8 mouse cellular contexts compared by ENCODE assay signal in the genomic region with DNA sequence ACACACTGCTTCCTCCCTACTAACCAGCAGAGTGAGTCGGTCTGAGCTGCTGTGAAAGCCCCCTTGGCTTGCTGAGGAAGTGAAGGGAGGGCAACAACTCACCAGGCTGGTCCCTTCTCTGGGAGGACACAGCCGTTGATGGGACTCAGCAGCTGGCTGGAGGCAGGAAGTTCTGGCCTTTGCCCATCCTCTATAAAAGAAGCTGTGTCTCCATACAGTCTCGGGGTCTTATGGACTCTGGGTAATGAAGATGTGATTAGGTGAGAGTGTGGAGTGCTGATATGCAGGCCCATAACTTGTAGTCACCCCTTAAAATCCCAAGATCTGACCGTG. TPM values are rescaled to one million over a fixed set of nuclear protein-coding genes. Genes with fewer than 3 reads are reported as not detected.
DNase-seq lines count a peak whose midpoint lies in the region; ATAC-seq and TF ChIP-seq lines count a peak whose summit lies in the region.

No protein-coding gene starts in this region.

- H3K9ac ChIP-seq in heart, embryonic 16.5 days (ENCODE audit: low read length) = peak overlapping the region; percentile 95
- peak overlapping the region; percentile 75 for H3K9ac ChIP-seq in MEL (ENCODE audit: control insufficient read depth, low read depth, low read length, poor library complexity, severe bottlenecking)
- peak overlapping the region; percentile 93 for H3K9ac ChIP-seq in hindbrain, embryonic 11.5 days (ENCODE audit: low read depth, low read length)
- H3K9ac ChIP-seq in midbrain, embryonic 11.5 days (ENCODE audit: low read length) = peak overlapping the region; percentile 94

- TF ChIP-seq RAD21 in MEL (IDR thresholded peaks at IDR 0.05; ENCODE audit: low read depth, low read length) = no peak

- no peaks in the 10 kb centered on the region for H3K9me3 ChIP-seq in heart, embryonic 16.5 days (replicated peaks; ENCODE audit: control insufficient read depth, low read length)
- H3K9me3 ChIP-seq in MEL (replicated peaks; ENCODE audit: insufficient read depth, low read length) = no peaks in the 10 kb centered on the region
- no peaks in the 10 kb centered on the region for H3K9me3 ChIP-seq in hindbrain, embryonic 11.5 days (ENCODE audit: control insufficient read depth, low read length)
- no peaks in the 10 kb centered on the region for H3K9me3 ChIP-seq in midbrain, embryonic 11.5 days (ENCODE audit: control insufficient read depth, low read length)

- peaks cover 66% of the 10 kb centered on the region for H3K4me1 ChIP-seq in heart, embryonic 16.5 days (ENCODE audit: control insufficient read depth, insufficient read depth, low read length)
- H3K4me1 ChIP-seq in MEL (ENCODE audit: control insufficient read depth in 1 of 2, insufficient read depth in 2 of 2, low read length in 2 of 2) = peaks cover 2 to 19% of the 10 kb centered on the region in 2 experiments; a peak in 3 of 4 replicates
- H3K4me1 ChIP-seq in hindbrain, embryonic 11.5 days (replicated peaks; ENCODE audit: control insufficient read depth, insufficient read depth, low read length) = peaks cover 21% of the 10 kb centered on the region
- H3K4me1 ChIP-seq in midbrain, embryonic 11.5 days (ENCODE audit: control insufficient read depth, insufficient read depth, low read length) = peaks cover 61% of the 10 kb centered on the region

- TF ChIP-seq CTCF in MEL (IDR thresholded peaks at IDR 0.05 in 2 of 3, conservative IDR thresholded peaks at IDR 0.05 in 1 of 3; ENCODE audit: control insufficient read depth in 1 of 3, insufficient read depth in 1 of 3, low read depth in 2 of 3, low read length in 3 of 3, poor library complexity in 1 of 3, severe bottlenecking in 1 of 3) = no peak

- no peak for TF ChIP-seq EP300 in MEL (IDR thresholded peaks at IDR 0.05; ENCODE audit: low read depth in 1 of 2, low read length in 2 of 2)

- intact Hi-C loops in heart, postnatal 36 days (cut with DNase I) = no loop called here

- TF ChIP-seq POLR2A in MEL (IDR thresholded peaks at IDR 0.05; ENCODE audit: control insufficient read depth in 1 of 2, insufficient read depth in 1 of 2, low read depth in 1 of 2, low read length in 2 of 2, poor library complexity in 1 of 2) = no peak

- H3K27ac ChIP-seq in heart, embryonic 16.5 days (ENCODE audit: low read length) = peak overlapping the region; percentile 87
- peak overlapping the region; percentile 26 for H3K27ac ChIP-seq in MEL (ENCODE audit: control insufficient read depth, low read depth, low read length)
- peak overlapping the region; percentile 88; the same call in 1 of the 2 replicates for H3K27ac ChIP-seq in hindbrain, embryonic 11.5 days (ENCODE audit: low read depth, low read length)
- no peak overlapping the region for H3K27ac ChIP-seq in midbrain, embryonic 11.5 days (ENCODE audit: low read depth, low read length)

- no peak for DNase-seq in heart, postnatal 36 days
- DNase-seq in MEL (ENCODE audit: low read depth, low spot score) = no peak
- no peak for DNase-seq in hindbrain, embryonic 11.5 days (ENCODE audit: low spot score)
- DNase-seq in midbrain, embryonic 11.5 days (ENCODE audit: low spot score, missing footprints) = no peak
- DNase-seq in c-Kit-positive CD71-positive TER-119-positive erythroid progenitor cells, embryonic 14.5 days (ENCODE audit: low spot score) = no peak
- DNase-seq in layer of hippocampus, postnatal 10 days (ENCODE audit: low spot score in 2 of 2) = no peak
- no peak for DNase-seq in cerebellum, postnatal 25 days

- H3K4me3 ChIP-seq in heart, embryonic 16.5 days (ENCODE audit: low read length) = peak overlapping the region; percentile 95
- H3K4me3 ChIP-seq in MEL (ENCODE audit: control insufficient read depth in 1 of 2, insufficient read depth in 1 of 2, low read depth in 2 of 2, low read length in 2 of 2) = peak overlapping the region; percentile 57 to 90
- peak overlapping the region; percentile 74 for H3K4me3 ChIP-seq in hindbrain, embryonic 11.5 days (ENCODE audit: low read depth, low read length)
- peak overlapping the region; percentile 96 for H3K4me3 ChIP-seq in midbrain, embryonic 11.5 days (ENCODE audit: low read depth, low read length)

- peaks cover 53% of the 10 kb centered on the region for H3K79me2 ChIP-seq in MEL (ENCODE audit: control insufficient read depth, insufficient read depth, low read length, poor library complexity)

- 20% methylated on average over 4 of the region's 4 CpGs for WGBS in heart, embryonic 16.5 days
- WGBS in hindbrain, embryonic 11.5 days = 36% methylated on average over 4 of the region's 4 CpGs
- WGBS in midbrain, embryonic 11.5 days = 36% methylated on average over 4 of the region's 4 CpGs

- ATAC-seq in heart, embryonic 16.5 days (replicated peaks; ENCODE audit: extremely low read depth, insufficient read depth, low FRiP score) = no peak
- ATAC-seq in hindbrain, embryonic 11.5 days (ENCODE audit: low FRiP score) = no peak
- no peak for ATAC-seq in midbrain, embryonic 11.5 days (ENCODE audit: low FRiP score)

- H3K36me3 ChIP-seq in heart, embryonic 16.5 days (ENCODE audit: control insufficient read depth, insufficient read depth) = peaks cover 1% of the 10 kb centered on the region; the same call in 1 of the 2 replicates
- H3K36me3 ChIP-seq in MEL (ENCODE audit: control insufficient read depth in 1 of 2, insufficient read depth in 2 of 2, low read length in 2 of 2) = peaks cover 0 to 13% of the 10 kb centered on the region in 2 experiments; a peak in 2 of 4 replicates
- no peaks in the 10 kb centered on the region for H3K36me3 ChIP-seq in hindbrain, embryonic 11.5 days (ENCODE audit: control insufficient read depth, insufficient read depth, low read length)
- H3K36me3 ChIP-seq in midbrain, embryonic 11.5 days (ENCODE audit: control insufficient read depth, insufficient read depth, low read length) = no peaks in the 10 kb centered on the region

- peak overlapping the region; percentile 95 for H3K4me2 ChIP-seq in heart, embryonic 16.5 days (ENCODE audit: low read depth, low read length)
- H3K4me2 ChIP-seq in hindbrain, embryonic 11.5 days (replicated peaks; ENCODE audit: low read depth, low read length) = peak overlapping the region; percentile 84
- peak overlapping the region; percentile 85 for H3K4me2 ChIP-seq in midbrain, embryonic 11.5 days

- no peaks in the 10 kb centered on the region for H3K27me3 ChIP-seq in heart, embryonic 16.5 days (ENCODE audit: control insufficient read depth, insufficient read depth, low read length)
- H3K27me3 ChIP-seq in MEL (ENCODE audit: control insufficient read depth in 1 of 2, insufficient read depth in 2 of 2, low read length in 2 of 2) = no peaks in the 10 kb centered on the region
- H3K27me3 ChIP-seq in hindbrain, embryonic 11.5 days (ENCODE audit: control insufficient read depth, insufficient read depth, low read length) = no peaks in the 10 kb centered on the region
- no peaks in the 10 kb centered on the region for H3K27me3 ChIP-seq in midbrain, embryonic 11.5 days (ENCODE audit: control insufficient read depth, insufficient read depth, low read length)

RNA-seq across cellular contexts. Expression of a gene that starts 0.9 kb away (rescaled TPM):
- polyA plus RNA-seq in heart, embryonic 16.5 days (2015; fragmentation: Nextera tagmentation; extraction: Ambion mirVana) = 7.5 and 7.7 TPM in 2 replicates
- 10 to 100 TPM; 55.2 to 57.1 TPM for total RNA-seq in heart, postnatal 36 days (2021)
- total RNA-seq in MEL (2012; rRNA removed) = 32.0 and 33.1 TPM in 2 replicates
- polyA plus RNA-seq in MEL (2012; ENCODE audit: insufficient read depth in 1 of 2, insufficient read length in 2 of 2, low read depth in 1 of 2, low replicate concordance in 2 of 2, missing spikeins in 1 of 2) = 10 to 100 TPM in 1 of 2 experiments, not detected in 1; 81.4 TPM
- 12.6 and 18.6 TPM in 2 replicates for polyA plus RNA-seq in hindbrain, embryonic 11.5 days (2014; fragmentation: Nextera tagmentation; extraction: Ambion mirVana)
- 11.3 and 13.8 TPM in 2 replicates for polyA plus RNA-seq in midbrain, embryonic 11.5 days (2014; fragmentation: Nextera tagmentation; extraction: Ambion mirVana)
- total RNA-seq in layer of hippocampus, postnatal 10 days (2021) = 100 to 1,000 TPM; 151 to 166 TPM

RNA-seq across cellular contexts. Expression of a gene that starts 4.8 kb away (rescaled TPM):
- 2.0 and 3.7 TPM in 2 replicates for polyA plus RNA-seq in heart, embryonic 16.5 days (2015; fragmentation: Nextera tagmentation; extraction: Ambion mirVana)
- total RNA-seq in heart, postnatal 36 days (2021) = 10 to 100 TPM in 1 of 2 experiments, 1 to 10 TPM in 1; 9.8 to 10.4 TPM
- total RNA-seq in MEL (2012; rRNA removed) = 20.9 and 22.6 TPM in 2 replicates
- 10 to 100 TPM in 1 of 2 experiments, not detected in 1; 54.0 TPM for polyA plus RNA-seq in MEL (2012; ENCODE audit: insufficient read depth in 1 of 2, insufficient read length in 2 of 2, low read depth in 1 of 2, low replicate concordance in 2 of 2, missing spikeins in 1 of 2)
- 13.1 and 13.9 TPM in 2 replicates for polyA plus RNA-seq in hindbrain, embryonic 11.5 days (2014; fragmentation: Nextera tagmentation; extraction: Ambion mirVana)
- 9.5 and 13.5 TPM in 2 replicates for polyA plus RNA-seq in midbrain, embryonic 11.5 days (2014; fragmentation: Nextera tagmentation; extraction: Ambion mirVana)
- total RNA-seq in layer of hippocampus, postnatal 10 days (2021) = 100 to 1,000 TPM; 149 to 153 TPM

RNA-seq across cellular contexts. Expression of a gene that starts 20.6 kb away (rescaled TPM):
- polyA plus RNA-seq in heart, embryonic 16.5 days (2015; fragmentation: Nextera tagmentation; extraction: Ambion mirVana) = 3.2 TPM in 2 replicates
- total RNA-seq in heart, postnatal 36 days (2021) = 1 to 10 TPM; 2.3 to 3.1 TPM
- total RNA-seq in MEL (2012; rRNA removed) = 1.7 and 1.8 TPM in 2 replicates
- 1 to 10 TPM in 1 of 2 experiments, not detected in 1; 1.9 TPM for polyA plus RNA-seq in MEL (2012; ENCODE audit: insufficient read depth in 1 of 2, insufficient read length in 2 of 2, low read depth in 1 of 2, low replicate concordance in 2 of 2, missing spikeins in 1 of 2)
- polyA plus RNA-seq in hindbrain, embryonic 11.5 days (2014; fragmentation: Nextera tagmentation; extraction: Ambion mirVana) = 2.1 and 3.0 TPM in 2 replicates
- polyA plus RNA-seq in midbrain, embryonic 11.5 days (2014; fragmentation: Nextera tagmentation; extraction: Ambion mirVana) = 1.9 and 2.1 TPM in 2 replicates
- total RNA-seq in layer of hippocampus, postnatal 10 days (2021) = 1 to 10 TPM; 1.1 to 1.2 TPM

RNA-seq across cellular contexts. Expression of a gene that starts 21.5 kb away (rescaled TPM):
- 24.7 and 29.5 TPM in 2 replicates for polyA plus RNA-seq in heart, embryonic 16.5 days (2015; fragmentation: Nextera tagmentation; extraction: Ambion mirVana)
- 1 to 10 TPM; 8.3 to 8.7 TPM for total RNA-seq in heart, postnatal 36 days (2021)
- 6.0 and 6.6 TPM in 2 replicates for total RNA-seq in MEL (2012; rRNA removed)
- 10 to 100 TPM in 1 of 2 experiments, not detected in 1; 12.3 TPM for polyA plus RNA-seq in MEL (2012; ENCODE audit: insufficient read depth in 1 of 2, insufficient read length in 2 of 2, low read depth in 1 of 2, low replicate concordance in 2 of 2, missing spikeins in 1 of 2)
- polyA plus RNA-seq in hindbrain, embryonic 11.5 days (2014; fragmentation: Nextera tagmentation; extraction: Ambion mirVana) = 27.7 and 27.9 TPM in 2 replicates
- polyA plus RNA-seq in midbrain, embryonic 11.5 days (2014; fragmentation: Nextera tagmentation; extraction: Ambion mirVana) = 25.5 and 27.3 TPM in 2 replicates
- total RNA-seq in layer of hippocampus, postnatal 10 days (2021) = 1 to 10 TPM; 6.5 to 7.9 TPM

RNA-seq across cellular contexts. Expression of a gene that starts 24.7 kb away (rescaled TPM):
- polyA plus RNA-seq in heart, embryonic 16.5 days (2015; fragmentation: Nextera tagmentation; extraction: Ambion mirVana) = 0.22 and 0.26 TPM in 2 replicates
- total RNA-seq in heart, postnatal 36 days (2021) = not detected
- 0.20 and 0.27 TPM in 2 replicates for total RNA-seq in MEL (2012; rRNA removed)
- under 1 TPM in 1 of 2 experiments, not detected in 1; 0.10 TPM for polyA plus RNA-seq in MEL (2012; ENCODE audit: insufficient read depth in 1 of 2, insufficient read length in 2 of 2, low read depth in 1 of 2, low replicate concordance in 2 of 2, missing spikeins in 1 of 2)
- 0.13 TPM in 1 of 2 replicates, not detected in the other for polyA plus RNA-seq in hindbrain, embryonic 11.5 days (2014; fragmentation: Nextera tagmentation; extraction: Ambion mirVana)
- 0.10 TPM in 1 of 2 replicates, not detected in the other for polyA plus RNA-seq in midbrain, embryonic 11.5 days (2014; fragmentation: Nextera tagmentation; extraction: Ambion mirVana)
- not detected for total RNA-seq in layer of hippocampus, postnatal 10 days (2021)
